Mouse (Mus musculus) heart, embryonic 12.5 days (tissue): ENCODE results near the gene Camkmt. TPM values are rescaled to one million over a fixed set of nuclear protein-coding genes. Genes with fewer than 3 reads are reported as not detected.

Source experiments
- ATAC-seq: fragments of 200-750 bp; cut with Nextera tagmentation; 2 replicates; pipeline ENCODE4 v1.8.0; 2017; ENCODE audit warnings: moderate TSS enrichment, moderate library complexity; ENCODE audit not compliant: insufficient number of reproducible peaks, low FRiP score
- H3K27ac ChIP-seq: fragments of 300-500 bp; sonication (generic); 2 replicates; pipeline ENCODE4 v1.5.1; 2016; ENCODE audit warnings: mild to moderate bottlenecking, moderate library complexity; ENCODE audit not compliant: poor library complexity, severe bottlenecking
- H3K27me3 ChIP-seq: fragments of 300-500 bp; sonication (generic); replicated peaks from 2 replicates; pipeline ENCODE4 v1.6.1; 2016; ENCODE audit warnings: mild to moderate bottlenecking, moderate library complexity
- H3K36me3 ChIP-seq: fragments of 300-500 bp; sonication (generic); 2 replicates; pipeline ENCODE4 v1.6.1; 2016; ENCODE audit warnings: mild to moderate bottlenecking, moderate library complexity
- H3K4me1 ChIP-seq: fragments of 300-500 bp; sonication (generic); replicated peaks from 2 replicates; pipeline ENCODE4 v1.6.1; 2016; ENCODE audit warnings: mild to moderate bottlenecking
- H3K4me2 ChIP-seq: fragments of 300-500 bp; sonication (generic); 2 replicates; pipeline ENCODE4 v1.6.1; 2016; ENCODE audit warnings: mild to moderate bottlenecking, moderate library complexity
- H3K4me3 ChIP-seq: fragments of 300-500 bp; sonication (generic); 2 replicates; pipeline ENCODE4 v1.5.1; 2016; ENCODE audit warnings: mild to moderate bottlenecking
- H3K9ac ChIP-seq: fragments of 300-500 bp; sonication (generic); 2 replicates; pipeline ENCODE4 v1.6.1; 2016; ENCODE audit warnings: mild to moderate bottlenecking, moderate library complexity
- H3K9me3 ChIP-seq: fragments of 300-500 bp; sonication (generic); replicated peaks from 2 replicates; pipeline ENCODE4 v1.6.1; 2016; ENCODE audit warnings: mild to moderate bottlenecking, moderate library complexity
- WGBS: fragments of 180-500 bp; shearing (Covaris S2); methylation state at CpG from one replicate; pipeline ENCODE4 v1.1.7; 2016; 5-methylcytosine and 5-hydroxymethylcytosine counted together
- polyA plus RNA-seq: library from polyadenylated mRNA; unstranded; fragments of >200 nt; fragmentation: Nextera tagmentation; extraction: Ambion mirVana; gene quantifications from 2 replicates; pipeline ENCODE4 v1.2.1, GENCODE M21; 2016

The Camkmt gene
- polyA plus RNA-seq = 5.7 and 6.6 TPM in 2 replicates

DNA sequence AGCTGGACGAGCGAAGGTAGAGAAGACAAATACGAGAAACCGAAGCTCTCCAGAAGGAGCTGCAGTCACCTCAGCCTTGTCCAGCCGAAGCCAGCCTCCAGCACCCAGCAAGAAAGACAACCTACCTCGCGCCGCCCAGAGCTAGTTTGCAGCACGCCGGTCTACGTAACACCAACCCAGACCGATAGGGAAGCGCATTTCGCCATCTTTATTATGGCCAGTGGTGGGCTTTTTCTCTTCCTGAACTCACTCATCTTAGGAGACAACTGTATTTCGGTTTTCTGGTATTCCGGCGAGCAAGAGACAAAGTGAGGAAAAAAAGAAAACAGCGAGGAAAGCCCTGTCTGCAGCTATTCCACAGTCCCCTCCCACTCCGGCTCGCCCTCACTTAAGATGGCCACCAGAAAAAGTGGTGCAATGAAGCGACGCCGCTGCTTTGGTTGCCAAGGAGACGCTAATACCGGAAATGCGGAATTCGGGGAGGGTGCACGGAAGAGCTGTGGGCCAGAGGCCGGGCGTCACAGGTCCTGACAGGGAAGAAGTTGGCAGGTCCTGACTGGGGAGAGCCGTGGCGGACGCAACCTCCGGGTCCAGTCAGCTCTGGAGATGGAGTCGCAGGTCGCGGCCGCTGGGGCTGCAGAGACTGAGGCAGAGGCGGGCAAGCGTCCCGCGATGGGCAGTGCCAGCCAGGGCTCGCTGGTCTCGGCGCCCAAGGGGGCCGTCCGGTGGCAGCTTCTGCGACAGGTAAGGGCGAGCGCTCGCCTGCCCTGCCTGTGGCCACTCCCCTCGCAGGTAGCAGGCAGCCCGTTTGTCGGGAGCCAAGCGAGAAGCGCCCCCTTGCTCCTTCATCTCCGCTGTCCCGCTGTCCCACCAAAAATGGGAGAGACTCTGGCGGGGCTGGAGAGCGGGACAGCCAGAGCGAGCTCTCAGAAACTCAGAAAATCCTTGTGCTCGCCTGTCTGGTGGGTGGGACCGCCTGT, at the start of gene Camkmt, which contains the start of gene Prepl:
Camkmt (plus strand) TSS at position 433 of the 980 bp plus-strand sequence.
Prepl (minus strand) TSS at position 122 of the 980 bp plus-strand sequence.
- WGBS = under 1% methylated on average over 62 of the region's 63 CpGs
- ATAC-seq = peak; percentile 99
- peak within 1 kb of the TSS; percentile 85 for H3K9ac ChIP-seq
- H3K36me3 ChIP-seq = no peaks in the 10 kb centered on the region
- peaks cover 6% of the 10 kb centered on the region for H3K4me1 ChIP-seq
- H3K27me3 ChIP-seq = no peaks in the 10 kb centered on the region
- H3K9me3 ChIP-seq = no peaks in the 10 kb centered on the region
- peak within 1 kb of the TSS; percentile 90 for H3K4me3 ChIP-seq
- peak within 1 kb of the TSS; percentile 79 for H3K27ac ChIP-seq
- peak within 1 kb of the TSS; percentile 95 for H3K4me2 ChIP-seq

DNA sequence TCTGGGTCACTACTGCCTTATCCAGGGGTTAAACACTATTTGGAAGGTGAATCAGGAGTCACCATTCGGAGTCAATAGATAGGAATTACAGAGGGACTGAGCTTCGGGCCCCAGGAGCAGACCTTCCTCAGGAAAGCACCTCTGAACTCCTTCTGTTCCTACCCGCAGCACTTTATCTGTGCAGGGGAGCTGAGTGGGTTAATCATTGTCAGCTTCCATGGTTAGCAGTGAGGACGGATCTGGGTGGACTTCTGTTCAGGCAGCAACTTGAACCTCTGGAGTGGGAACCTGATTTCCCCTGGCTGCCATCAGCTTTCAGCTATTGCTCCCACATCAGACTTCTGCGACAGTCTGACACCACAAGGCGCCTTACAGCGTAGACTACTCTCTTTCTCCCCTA, 49.4 kb upstream of the Camkmt start:
- H3K9me3 ChIP-seq = no peaks in the 10 kb centered on the region
- H3K4me1 ChIP-seq = no peaks in the 10 kb centered on the region
- no peak for ATAC-seq
- H3K36me3 ChIP-seq = no peaks in the 10 kb centered on the region
- 71% methylated on average over 7 of the region's 7 CpGs for WGBS
- no peak overlapping the region for H3K27ac ChIP-seq
- H3K9ac ChIP-seq = no peak overlapping the region
- no peak overlapping the region for H3K4me3 ChIP-seq
- no peaks in the 10 kb centered on the region for H3K27me3 ChIP-seq
- no peak overlapping the region for H3K4me2 ChIP-seq

DNA sequence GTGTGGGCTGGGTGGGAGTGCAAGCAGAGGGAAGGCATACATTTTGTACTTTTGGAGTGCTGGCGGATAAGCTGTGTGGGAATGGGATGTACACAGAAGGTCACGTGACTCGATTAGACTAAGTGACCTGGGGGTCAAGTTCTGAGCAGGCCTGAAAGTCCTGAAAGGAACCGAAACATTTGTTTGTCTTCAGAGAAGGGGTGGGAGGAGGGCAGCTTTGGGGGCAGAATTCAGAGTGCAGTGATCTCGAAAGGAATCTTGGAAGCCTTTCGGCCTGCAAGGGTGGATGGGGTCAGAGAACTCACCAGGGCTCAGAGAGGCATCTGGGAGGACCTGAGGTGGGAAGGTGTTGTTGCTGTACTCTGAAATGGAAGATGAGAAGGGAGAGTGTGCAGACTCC, 47.9 kb upstream of the Camkmt start:
- Histone ChIP-seq H3K4me1 (no peaks in the 10 kb centered on the region), H3K27ac (no peak overlapping the region), H3K27me3 (no peaks in the 10 kb centered on the region), H3K4me2 (no peak overlapping the region), H3K9ac (no peak overlapping the region), H3K4me3 (no peak overlapping the region), H3K9me3 (no peaks in the 10 kb centered on the region), H3K36me3 (no peaks in the 10 kb centered on the region)
- no peak for ATAC-seq
- WGBS = 80% methylated on average over 6 of the region's 6 CpGs

DNA sequence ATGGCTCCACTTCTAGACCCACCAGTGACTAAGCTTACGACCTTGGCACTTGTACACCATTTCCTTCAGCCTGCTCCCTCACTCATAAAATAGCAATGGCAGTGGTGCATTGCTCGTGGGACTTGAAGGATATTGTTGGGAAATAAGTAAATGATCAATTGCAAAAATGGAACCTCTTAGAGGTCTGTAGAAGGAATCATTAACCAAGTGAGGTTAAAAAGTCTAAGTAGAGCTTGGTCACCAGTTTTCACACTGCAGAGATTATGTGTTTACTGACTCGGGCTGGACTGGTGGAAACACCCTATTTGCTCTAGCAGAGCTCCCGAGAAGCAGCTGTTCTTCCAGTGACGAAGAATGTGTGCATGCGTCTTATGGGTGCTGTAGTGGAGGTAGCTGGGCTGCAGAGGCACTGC, 46.9 kb upstream of the Camkmt start:
- no peaks in the 10 kb centered on the region for H3K36me3 ChIP-seq
- no peak overlapping the region for H3K9ac ChIP-seq
- no peak overlapping the region for H3K27ac ChIP-seq
- H3K9me3 ChIP-seq = no peaks in the 10 kb centered on the region
- no peak for ATAC-seq
- no peaks in the 10 kb centered on the region for H3K4me1 ChIP-seq
- no peak overlapping the region for H3K4me2 ChIP-seq
- no peak overlapping the region for H3K4me3 ChIP-seq
- WGBS = 79% methylated on average over 6 of the region's 6 CpGs
- no peaks in the 10 kb centered on the region for H3K27me3 ChIP-seq

DNA sequence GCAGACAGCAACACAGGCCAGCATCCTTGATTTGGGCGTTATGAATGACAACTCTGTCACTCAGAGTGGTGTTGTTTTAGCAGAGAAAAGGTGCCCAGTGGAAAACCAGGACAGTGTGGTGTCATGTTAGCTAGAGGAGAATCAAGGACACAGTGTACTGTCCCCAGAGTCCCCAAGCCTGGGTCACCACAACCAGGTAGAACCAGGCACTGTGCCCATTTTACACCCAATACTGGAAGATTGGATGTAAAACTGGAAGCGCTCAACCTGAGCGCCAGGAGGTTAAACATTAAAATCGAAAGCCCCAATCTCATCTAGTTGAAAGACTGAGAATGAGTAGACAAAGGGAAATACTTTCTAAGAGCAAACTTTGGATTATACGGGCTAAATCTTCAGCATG, 45.9 kb upstream of the Camkmt start:
- Histone ChIP-seq H3K27me3 (no peaks in the 10 kb centered on the region), H3K4me3 (no peak overlapping the region), H3K9ac (no peak overlapping the region), H3K36me3 (no peaks in the 10 kb centered on the region), H3K4me2 (no peak overlapping the region), H3K9me3 (no peaks in the 10 kb centered on the region), H3K4me1 (no peaks in the 10 kb centered on the region), H3K27ac (no peak overlapping the region)
- no peak for ATAC-seq
- WGBS = 84% methylated on average over 5 of the region's 5 CpGs

DNA sequence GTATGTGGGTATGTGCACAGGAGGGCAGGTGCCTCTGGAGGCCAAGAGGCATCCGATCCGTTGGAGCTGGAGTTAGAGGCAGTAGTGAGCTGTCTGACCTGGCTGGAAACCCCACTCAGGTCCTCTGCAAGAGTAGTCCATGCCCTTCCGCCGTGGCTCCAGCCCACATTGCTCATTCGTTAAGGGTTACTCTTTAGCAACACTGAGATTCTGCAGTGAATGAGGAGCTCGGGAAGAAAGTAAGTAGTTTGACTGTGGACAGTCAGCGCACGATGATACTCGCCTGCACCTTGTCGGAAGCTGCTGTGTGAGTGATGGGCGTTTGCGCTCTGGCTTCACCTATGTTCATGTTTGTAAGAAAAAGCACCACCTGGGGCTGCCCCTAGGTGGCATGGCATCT, 45.2 kb upstream of the Camkmt start:
- no peaks in the 10 kb centered on the region for H3K27me3 ChIP-seq
- H3K4me2 ChIP-seq = no peak overlapping the region
- no peaks in the 10 kb centered on the region for H3K4me1 ChIP-seq
- no peak overlapping the region for H3K4me3 ChIP-seq
- no peaks in the 10 kb centered on the region for H3K36me3 ChIP-seq
- 78% methylated on average over 12 of the region's 12 CpGs for WGBS
- no peak overlapping the region for H3K9ac ChIP-seq
- ATAC-seq = no peak
- no peaks in the 10 kb centered on the region for H3K9me3 ChIP-seq
- H3K27ac ChIP-seq = no peak overlapping the region

DNA sequence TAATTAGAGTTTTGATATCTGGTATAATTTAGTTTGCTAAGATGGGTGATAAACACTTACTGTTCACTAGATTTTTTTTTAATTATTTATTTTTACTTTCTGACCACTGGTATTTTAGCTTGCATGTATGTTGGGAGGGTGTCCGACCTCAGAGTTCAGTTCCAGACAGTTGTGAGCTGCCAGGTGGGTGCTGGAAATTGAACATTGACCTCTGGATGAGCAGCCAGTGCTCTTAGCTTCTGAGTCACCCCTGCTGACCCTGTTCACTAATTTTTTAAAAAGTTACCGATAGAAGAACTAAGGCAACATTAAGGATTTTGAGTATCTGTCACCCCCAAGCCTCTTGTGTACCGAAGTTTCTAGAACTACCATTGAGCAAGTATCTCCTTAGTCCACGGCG, 42.0 kb upstream of the Camkmt start:
- H3K4me2 ChIP-seq = no peak overlapping the region
- ATAC-seq = no peak
- H3K4me3 ChIP-seq = no peak overlapping the region
- H3K27ac ChIP-seq = no peak overlapping the region
- peaks cover 9% of the 10 kb centered on the region for H3K4me1 ChIP-seq
- H3K9ac ChIP-seq = no peak overlapping the region
- no peaks in the 10 kb centered on the region for H3K27me3 ChIP-seq
- H3K9me3 ChIP-seq = no peaks in the 10 kb centered on the region
- no peaks in the 10 kb centered on the region for H3K36me3 ChIP-seq
- 86% methylated on average over 5 of the region's 5 CpGs for WGBS

DNA sequence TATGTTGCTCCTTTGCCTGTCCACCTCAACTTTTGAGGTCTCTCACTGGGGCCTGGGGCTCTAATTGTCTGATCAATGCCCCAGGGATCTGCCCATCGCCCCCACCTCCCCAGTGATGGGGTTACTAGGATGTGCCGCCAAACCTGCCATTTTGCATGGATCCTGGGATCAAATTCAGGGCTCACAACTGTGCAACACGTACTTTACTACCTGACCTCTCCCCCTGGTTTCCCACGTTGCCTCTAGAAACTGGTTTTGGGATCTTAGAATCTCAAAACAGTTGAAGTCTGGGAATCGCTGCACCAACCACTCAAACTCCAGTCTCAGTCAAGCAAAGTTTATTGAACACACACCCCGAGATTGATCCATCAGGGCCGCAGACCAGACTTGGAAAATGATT, 32.1 kb upstream of the Camkmt start:
- no peak overlapping the region for H3K4me3 ChIP-seq
- H3K36me3 ChIP-seq = peaks cover 10% of the 10 kb centered on the region
- H3K27me3 ChIP-seq = no peaks in the 10 kb centered on the region
- no peak overlapping the region for H3K27ac ChIP-seq
- H3K9ac ChIP-seq = no peak overlapping the region
- no peak overlapping the region for H3K4me2 ChIP-seq
- no peaks in the 10 kb centered on the region for H3K9me3 ChIP-seq
- 90% methylated on average over 7 of the region's 7 CpGs for WGBS
- H3K4me1 ChIP-seq = no peaks in the 10 kb centered on the region
- ATAC-seq = no peak

DNA sequence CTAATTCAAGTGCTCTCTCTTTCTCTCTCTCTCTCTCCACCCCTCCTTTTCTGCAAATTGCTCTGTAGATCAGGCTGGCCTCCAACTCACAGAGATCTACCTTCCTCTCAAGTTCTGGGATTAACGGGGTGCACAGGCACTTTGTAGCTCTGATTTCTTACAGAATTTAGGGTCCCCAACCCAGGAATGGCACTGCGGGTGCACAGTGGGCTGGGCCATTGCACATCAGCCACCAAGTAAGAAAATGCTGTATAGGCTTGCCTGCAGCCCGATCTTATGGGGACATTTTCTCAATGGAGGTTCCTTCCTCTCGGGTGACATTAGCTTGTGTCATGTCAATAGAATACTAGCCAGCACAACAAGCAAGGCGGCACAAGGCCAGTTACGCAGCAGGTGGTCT, 31.2 kb upstream of the Camkmt start:
- Histone ChIP-seq H3K9ac (no peak overlapping the region), H3K4me3 (no peak overlapping the region), H3K27ac (no peak overlapping the region), H3K4me2 (no peak overlapping the region), H3K36me3 (peaks cover 18% of the 10 kb centered on the region), H3K27me3 (no peaks in the 10 kb centered on the region), H3K4me1 (no peaks in the 10 kb centered on the region), H3K9me3 (no peaks in the 10 kb centered on the region)
- 87% methylated on average over 6 of the region's 6 CpGs for WGBS
- ATAC-seq = no peak

DNA sequence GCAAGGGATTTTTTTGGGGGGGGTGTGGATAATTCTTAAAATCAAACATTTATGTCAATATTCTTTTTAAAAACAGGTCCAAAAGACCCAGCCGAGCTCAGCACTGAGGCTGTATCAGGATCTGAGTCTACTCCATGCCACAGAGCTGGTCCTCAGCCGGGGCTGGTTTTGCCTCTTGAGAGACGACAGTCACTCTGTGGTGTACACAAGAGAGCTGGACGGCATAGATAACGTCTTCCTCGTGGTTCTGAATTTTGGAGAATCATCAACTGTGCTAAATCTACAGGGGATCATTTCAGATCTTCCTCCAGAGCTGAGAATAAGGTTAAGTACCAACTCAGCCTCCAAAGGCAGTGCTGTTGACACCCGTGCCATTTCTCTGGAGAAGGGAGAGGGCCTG, 26.8 kb upstream of the Camkmt start:
- H3K4me3 ChIP-seq = no peak overlapping the region
- WGBS = 74% methylated on average over 7 of the region's 7 CpGs
- ATAC-seq = no peak
- H3K27me3 ChIP-seq = no peaks in the 10 kb centered on the region
- no peaks in the 10 kb centered on the region for H3K4me1 ChIP-seq
- H3K9me3 ChIP-seq = no peaks in the 10 kb centered on the region
- no peak overlapping the region for H3K27ac ChIP-seq
- H3K9ac ChIP-seq = no peak overlapping the region
- H3K36me3 ChIP-seq = peaks cover 53% of the 10 kb centered on the region
- H3K4me2 ChIP-seq = no peak overlapping the region

DNA sequence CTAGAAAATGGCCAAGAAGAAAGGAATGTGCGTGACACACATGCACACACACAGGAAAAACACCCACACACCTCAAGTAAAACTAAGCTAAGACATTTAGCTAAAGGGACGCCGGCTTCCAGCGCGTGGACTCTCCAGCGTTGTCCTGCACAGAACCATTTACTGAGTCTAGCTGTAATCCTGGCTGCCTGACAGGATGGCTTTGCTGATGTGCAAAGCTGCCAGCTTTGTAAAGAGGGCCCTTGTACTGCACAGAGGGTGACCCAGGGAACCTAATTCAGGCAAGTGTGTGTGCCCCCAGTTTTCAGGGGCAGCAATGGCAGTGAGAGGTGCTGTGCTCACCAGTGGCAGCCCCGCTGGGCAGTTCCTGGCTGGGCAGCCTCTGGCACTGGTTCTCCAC, 23.0 kb upstream of the Camkmt start:
- Histone ChIP-seq H3K27me3 (no peaks in the 10 kb centered on the region), H3K36me3 (peaks cover 84% of the 10 kb centered on the region), H3K9me3 (no peaks in the 10 kb centered on the region), H3K9ac (no peak overlapping the region), H3K4me1 (peaks cover 9% of the 10 kb centered on the region; the same call in 1 of the 2 replicates), H3K4me2 (no peak overlapping the region), H3K27ac (no peak overlapping the region), H3K4me3 (no peak overlapping the region)
- WGBS = 91% methylated on average over 7 of the region's 7 CpGs
- ATAC-seq = no peak
